Mouse (Mus musculus) embryonic stem cell, embryonic (primary cell): ENCODE measurements around the gene Prox1.

Experiments used
- CTCF ChIA-PET, 4 experiments: fragments of 300-600 bp in 2 of 4; fragments of 350-600 bp in 2 of 4; sonication (Branson Sonifier 250); formaldehyde crosslinking; loops; one replicate each; lab custom pipeline; 2022; ENCODE audit warnings: inconsistent platforms in 2 of 4; lab: Charles Lee
- POLR2A ChIA-PET, 4 experiments: fragments of 300-600 bp in 2 of 4; fragments of 350-600 bp in 2 of 4; sonication (Branson Sonifier 250); formaldehyde crosslinking; loops; one replicate each; lab custom pipeline; 2022; ENCODE audit warnings: antibody characterized with exemption in 4 of 4, inconsistent platforms in 1 of 4; lab: Charles Lee

Gene Prox1

DNA sequence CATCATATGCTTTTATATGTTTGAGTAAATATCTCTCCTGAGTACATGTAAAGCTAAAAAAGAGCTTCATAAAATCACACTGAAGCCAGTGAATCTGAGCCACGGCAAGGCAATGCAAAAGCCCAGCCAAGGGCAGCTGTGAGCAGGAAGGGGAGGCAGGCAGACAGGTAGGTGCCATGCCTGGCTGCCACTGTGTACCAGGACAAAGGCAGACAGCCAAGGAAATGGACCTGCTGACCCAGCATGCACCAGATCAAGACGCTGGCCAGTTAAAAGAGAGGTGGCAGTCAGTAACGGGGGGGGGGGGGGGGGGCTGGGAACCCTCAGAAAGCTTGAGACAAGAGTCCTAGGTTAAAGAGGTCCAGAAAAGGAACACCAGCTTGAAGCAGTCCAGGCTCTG, 6.4 kb upstream of the Prox1 start:
- POLR2A ChIA-PET = interaction anchor here in 1 of 4 experiments (0.7 kb wide), 1 partner anchor 438 kb away, joined by 11 read pairs; no protein-coding TSS in a partner anchor
- CTCF ChIA-PET = no interaction called here

DNA sequence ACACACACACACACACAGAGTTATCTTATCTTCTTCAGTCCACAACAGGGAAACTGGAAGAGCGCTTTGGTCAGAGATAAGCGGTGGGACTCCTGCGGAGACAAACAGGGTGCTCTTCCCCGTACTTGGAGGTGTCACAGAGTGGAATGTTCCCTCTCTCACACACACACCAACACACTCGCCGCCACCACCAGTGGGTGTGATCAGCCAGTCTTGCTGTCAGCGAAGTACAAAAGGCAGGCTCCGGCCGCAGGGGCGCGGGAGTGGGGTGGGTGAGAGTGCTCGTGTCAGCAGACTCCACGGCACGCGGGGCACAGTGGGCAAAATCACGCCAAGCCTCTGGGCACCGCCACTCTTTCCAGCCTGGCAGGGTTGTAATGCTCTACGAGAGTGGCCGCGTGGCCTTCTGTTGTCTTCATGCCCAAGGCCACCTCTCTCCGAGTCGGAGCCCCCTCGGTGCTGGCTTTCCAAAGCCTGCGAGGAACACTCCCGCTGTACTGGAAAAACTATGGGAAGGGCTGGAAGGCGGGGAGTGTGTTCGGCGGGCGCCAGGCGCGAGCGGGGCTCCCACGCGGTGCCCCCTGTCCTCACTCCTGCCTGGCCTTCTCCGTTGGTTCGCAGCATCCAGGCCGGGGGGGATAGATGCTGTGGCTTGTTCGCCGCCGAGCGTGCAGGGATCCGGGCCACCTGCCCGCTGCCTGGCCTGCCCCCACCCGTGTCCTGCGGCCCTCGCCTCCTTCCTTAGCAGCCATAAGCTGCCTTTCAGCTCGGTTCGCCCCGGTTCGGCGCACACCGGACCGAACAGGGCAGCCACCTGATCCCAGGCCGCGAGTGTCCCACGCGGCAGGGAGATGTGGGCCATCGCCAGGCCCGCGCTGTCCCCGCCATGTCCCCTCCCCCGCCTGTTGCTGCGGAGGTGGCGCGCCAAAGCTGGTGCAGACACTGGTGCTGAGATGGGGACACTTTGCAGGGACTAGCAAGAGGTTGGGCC, 4.5 kb upstream of the Prox1 start:
- POLR2A ChIA-PET = no interaction called here

DNA sequence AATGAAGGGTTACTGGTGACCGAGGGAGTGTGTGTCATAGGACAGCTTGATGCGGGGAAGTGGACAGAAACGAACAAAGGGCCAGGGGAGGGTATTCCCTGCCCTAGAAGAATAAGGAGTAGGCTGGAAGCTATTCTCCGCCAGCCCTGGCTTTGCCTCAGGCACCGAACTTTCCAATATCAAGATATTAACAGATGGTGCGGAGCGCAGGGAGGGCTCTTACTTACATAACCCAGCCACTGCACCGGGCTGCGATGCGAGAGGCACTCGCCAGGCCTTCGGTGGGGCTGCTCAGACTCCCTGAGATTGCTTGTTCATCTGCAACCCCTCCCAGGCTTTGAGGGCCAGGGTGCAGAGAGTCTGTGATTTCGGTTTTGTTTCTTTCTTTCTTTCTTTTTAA, 3.7 kb upstream of the Prox1 start:
- CTCF ChIA-PET = interaction anchor here in 1 of 4 experiments (0.8 kb wide), 1 partner anchor 102 kb away, joined by 5 read pairs; no protein-coding TSS in a partner anchor
- POLR2A ChIA-PET = no interaction called here

More for the DNA sequence above, 4.5 kb upstream of the Prox1 start:
- CTCF ChIA-PET = interaction anchor here in 1 of 4 experiments (0.8 kb wide), 1 partner anchor 103 kb away, joined by 5 read pairs; no protein-coding TSS in a partner anchor

DNA sequence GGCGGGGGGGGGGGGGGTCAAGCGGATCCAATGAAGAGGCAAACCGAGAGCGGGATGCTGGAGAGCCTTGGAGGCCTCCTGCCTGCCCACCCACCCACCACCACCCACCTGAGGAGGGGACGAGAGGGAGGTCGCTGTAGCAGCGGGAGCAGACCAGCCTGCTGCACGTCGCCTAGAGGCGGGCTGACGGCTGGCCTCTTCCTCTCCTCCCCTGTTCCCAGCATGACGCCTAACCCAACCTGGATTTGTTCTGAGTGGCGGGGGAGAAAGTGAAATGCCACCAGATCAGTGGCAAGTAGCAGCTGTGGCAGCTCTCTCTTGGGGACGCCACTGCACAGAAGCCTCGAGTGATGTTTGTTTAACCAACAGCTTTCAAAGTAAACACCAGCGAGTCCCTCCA, 3.1 kb upstream of the Prox1 start:
- CTCF ChIA-PET = interaction anchor here in 1 of 4 experiments (0.8 kb wide), 1 partner anchor 101 kb away, joined by 5 read pairs; no protein-coding TSS in a partner anchor
- POLR2A ChIA-PET = no interaction called here

DNA sequence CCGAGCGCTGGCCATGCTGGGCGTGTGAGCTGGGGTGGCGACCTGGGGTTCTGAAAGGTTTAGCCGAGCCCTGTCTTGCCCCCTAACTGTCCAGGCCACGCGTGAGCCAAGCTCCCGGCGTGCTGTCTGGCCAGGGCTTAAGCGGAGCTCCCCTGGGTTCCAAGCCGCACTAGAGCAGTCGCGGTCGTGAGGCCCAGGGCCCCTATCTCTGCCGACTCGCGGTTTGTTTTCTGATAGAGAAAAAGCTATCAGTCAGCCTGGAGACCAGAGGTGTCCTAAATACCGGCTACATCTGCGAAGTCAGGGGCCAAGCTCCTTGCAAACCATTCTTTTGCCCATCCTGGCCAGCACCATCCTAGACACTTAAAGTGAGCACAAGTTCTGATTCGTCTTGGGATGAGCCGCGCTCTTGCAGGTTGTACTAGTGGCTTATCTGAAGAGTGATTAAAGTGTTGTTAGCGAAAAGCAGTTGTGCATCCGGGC, 2.5 kb upstream of the Prox1 start:
- POLR2A ChIA-PET = interaction anchor here in 1 of 4 experiments (1.2 kb wide), 1 partner anchor 12 kb away, joined by 4 read pairs; no protein-coding TSS in a partner anchor

DNA sequence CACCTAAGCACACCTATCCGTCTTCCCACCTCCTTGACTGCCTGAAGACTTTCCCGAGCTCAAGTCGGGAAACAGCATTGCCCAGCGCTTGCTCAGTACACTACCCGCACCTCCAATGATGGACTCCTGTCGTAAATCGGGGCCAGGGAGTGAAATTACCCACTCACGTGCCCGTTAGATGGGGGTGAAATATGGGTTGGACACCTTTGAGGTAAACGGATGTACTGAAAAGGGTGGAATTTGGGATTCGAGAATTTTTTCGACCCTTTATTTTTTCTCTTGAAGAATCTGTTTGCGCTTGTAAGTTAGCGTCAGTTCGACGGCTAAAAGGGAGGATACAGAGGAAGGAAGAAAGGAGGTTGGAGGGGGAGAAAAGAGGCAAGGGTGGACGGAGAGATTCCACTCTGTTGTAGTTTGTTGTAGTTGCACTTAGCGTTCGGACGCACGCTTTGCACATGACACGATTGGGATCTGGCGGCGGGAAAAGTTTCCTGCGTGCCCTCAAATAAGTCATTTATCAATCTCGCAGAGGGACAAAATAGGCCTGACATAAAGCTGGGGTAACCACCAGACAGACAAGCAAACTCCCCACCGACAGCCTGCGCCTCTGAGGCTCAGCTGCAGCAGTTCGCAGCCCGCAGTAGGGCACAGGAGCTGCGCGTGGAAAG, 1.9 kb upstream of the Prox1 start:
- CTCF ChIA-PET = interaction anchor here in 1 of 4 experiments (0.5 kb wide), 1 partner anchor 131 kb away, joined by 4 read pairs; no protein-coding TSS in a partner anchor
- POLR2A ChIA-PET = interaction anchor here in 2 of 4 experiments (0.7 to 1.2 kb wide), 4 partner anchors 11 to 1384 kb away, joined by 3 to 7 read pairs (median 4); no protein-coding TSS in a partner anchor

More for the DNA sequence above, 2.5 kb upstream of the Prox1 start:
- CTCF ChIA-PET = interaction anchor here in 1 of 4 experiments (0.5 kb wide), 1 partner anchor 132 kb away, joined by 4 read pairs; no protein-coding TSS in a partner anchor

DNA sequence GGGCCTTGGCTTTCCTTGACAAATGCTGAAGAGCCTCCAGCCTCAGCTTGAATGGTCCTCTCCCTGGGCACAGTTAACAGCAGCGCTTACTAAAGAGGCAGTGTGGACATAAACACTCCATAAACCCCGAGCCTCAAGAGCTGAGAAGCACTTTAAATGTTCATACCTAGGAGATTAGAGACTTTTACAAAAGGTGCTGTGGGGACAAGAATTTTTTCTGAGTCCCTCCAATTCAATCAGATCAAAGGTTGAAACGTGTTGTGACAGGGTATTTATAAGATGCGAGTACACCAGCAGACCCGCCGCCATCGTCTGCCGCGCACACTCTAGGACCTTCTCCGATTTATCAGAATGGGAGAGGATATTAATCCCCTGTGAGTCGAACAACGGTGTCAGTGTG, 1.2 kb upstream of the Prox1 start:
- POLR2A ChIA-PET = interaction anchor here in 2 of 4 experiments (1.0 kb wide), 2 partner anchors 582 to 828 kb away, joined by 3 to 7 read pairs; no protein-coding TSS in a partner anchor
- CTCF ChIA-PET = no interaction called here

DNA sequence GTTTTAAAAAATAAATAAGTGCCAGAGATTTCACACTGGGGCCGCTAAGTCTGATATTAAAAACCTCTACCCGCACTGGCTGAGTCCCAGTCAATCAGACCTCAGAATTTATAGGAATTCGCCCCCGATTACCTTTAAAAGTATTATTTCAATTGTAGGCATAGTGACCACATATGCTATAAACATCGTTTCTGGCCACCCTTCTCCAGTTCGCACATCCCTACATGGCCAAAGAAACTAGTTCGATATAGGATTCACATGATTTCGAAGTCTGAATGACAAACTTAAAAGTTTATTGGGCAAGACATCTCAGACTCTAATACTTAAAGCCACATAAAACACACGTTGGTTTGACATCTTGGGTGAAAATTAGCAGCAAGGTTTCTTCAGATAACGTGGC, 827 bp upstream of the Prox1 start:
- ChIA-PET CTCF (no interaction called here), POLR2A (interaction anchor here in 1 of 4 experiments (1.0 kb wide), 1 partner anchor 828 kb away, joined by 3 read pairs; no protein-coding TSS in a partner anchor)

DNA sequence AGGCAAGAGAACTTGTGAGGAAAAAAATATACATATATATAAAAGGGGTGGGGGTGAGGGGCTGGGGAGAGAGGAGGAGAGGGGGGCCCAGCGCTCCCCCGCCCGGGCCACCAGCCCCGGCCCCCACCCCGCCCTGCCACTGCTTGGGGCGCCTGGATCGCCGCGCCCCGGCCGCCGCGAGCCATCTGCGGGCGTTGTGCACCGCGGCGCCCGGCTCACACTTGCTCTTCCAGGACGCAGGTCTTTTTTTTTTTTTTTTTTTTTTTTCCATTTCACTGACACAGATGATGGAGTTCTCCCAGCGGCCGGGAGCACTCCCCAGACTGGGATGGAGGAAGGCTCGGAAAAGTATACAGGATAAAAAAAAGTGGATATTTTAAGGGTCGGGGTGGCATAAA, 304 bp upstream of the Prox1 start:
- CTCF ChIA-PET = no interaction called here
- POLR2A ChIA-PET = interaction anchor here in 1 of 4 experiments (0.7 to 1.0 kb wide), 2 partner anchors 11 to 538 kb away, joined by 3 to 4 read pairs; no protein-coding TSS in a partner anchor

DNA sequence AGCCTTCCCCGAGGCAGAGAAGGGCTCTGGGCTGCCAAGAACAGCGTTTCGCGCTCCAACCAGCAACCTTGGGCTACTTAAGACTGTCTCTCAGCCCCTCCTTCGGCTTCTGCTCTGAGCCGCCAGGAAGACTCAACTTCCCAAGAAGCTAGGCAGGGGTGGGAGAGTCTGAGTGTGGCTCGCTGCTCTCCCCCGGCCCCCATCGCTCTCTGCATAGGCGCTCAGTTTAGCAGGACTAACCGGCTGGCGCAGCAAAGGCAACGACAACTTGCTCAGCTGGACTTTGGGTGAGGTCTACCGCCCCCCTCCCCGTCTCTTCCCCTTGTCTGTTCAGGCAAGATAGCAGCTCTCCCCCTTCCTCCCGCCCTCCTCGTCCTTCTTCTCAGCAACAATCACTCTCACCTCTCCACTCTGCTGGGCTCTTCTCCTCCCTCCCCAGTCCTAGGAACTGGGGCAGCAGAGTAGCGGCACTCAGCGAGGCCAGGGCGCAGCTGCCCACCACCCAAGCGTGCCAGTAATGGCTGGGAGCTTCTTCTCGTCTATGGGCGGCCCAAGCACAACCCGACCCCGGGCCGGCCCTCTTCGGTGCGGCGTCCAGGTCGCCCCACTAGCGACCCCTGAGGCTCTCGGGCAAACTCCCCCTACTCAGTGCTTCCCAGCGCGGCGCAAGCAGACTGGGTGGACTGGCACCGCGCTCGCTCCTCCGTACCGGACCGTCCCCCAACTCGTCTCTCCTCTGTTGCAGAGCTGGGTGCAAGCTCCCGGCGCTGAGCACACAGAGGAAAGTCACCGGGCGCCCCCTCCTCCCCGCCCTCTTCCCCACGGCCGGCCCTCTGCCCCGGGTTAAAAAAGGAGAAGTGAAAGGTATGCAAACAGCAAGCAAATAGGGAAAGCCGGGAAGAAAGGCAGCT, 1.5 kb downstream of the Prox1 start:
- POLR2A ChIA-PET = interaction anchor here in 3 of 4 experiments (0.5 to 2.0 kb wide), 10 partner anchors 9 to 857 kb away, joined by 3 to 8 read pairs (median 4); partner anchors contain the start of gene Flvcr1 (in 1 of the 3)
- CTCF ChIA-PET = interaction anchor here (0.6 to 1.2 kb wide), 8 partner anchors 9 to 526 kb away, joined by 3 to 13 read pairs (median 4); no protein-coding TSS in a partner anchor

DNA sequence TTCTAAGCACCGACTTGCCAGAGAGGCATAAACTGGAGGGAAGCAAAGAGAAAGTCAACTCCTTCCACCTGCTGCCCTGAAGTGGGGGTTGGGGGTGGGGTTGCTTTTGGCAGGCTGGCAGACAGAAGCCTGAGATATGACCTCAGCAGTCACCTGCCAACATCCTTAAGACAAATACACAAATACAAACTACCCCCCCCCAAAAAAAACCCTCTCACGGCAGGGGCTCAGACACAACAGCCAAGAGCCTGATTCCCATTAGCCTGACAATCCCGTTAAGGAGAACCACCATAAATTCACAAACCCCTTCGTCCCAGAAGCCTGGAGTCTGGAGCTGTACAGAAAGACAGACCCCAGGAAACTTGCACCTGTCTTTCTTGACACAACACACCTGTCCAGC, 2.4 kb downstream of the Prox1 start:
- ChIA-PET POLR2A (interaction anchor here in 2 of 4 experiments (0.6 to 2.0 kb wide), 7 partner anchors 8 to 1225 kb away, joined by 3 to 8 read pairs (median 4); no protein-coding TSS in a partner anchor), CTCF (interaction anchor here in 1 of 4 experiments (0.6 kb wide), 1 partner anchor 125 kb away, joined by 13 read pairs; no protein-coding TSS in a partner anchor)

DNA sequence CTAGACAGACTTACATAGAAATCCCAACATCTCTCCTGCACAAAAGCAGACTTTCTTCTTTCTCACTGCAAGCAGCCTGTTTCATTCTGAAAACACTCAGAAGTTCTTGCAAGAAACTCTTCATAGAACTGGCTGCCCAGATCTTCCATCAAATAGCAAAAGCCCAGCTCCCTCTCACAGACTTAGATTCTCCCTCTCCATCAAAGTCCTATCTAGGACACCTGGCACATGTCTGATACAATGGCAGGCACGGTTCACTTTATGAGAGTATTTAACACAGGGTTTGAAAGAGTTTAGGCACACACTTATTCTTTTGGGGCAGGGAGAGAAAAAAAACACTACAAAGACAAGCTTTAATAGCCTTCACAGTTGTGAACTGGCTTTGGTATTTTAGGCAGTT, 2.9 kb downstream of the Prox1 start:
- CTCF ChIA-PET = interaction anchor here in 1 of 4 experiments (0.6 kb wide), 1 partner anchor 738 kb away, joined by 3 read pairs; no protein-coding TSS in a partner anchor
- POLR2A ChIA-PET = interaction anchor here in 2 of 4 experiments (0.7 kb wide), 3 partner anchors 513 to 1225 kb away, joined by 3 to 4 read pairs (median 4); no protein-coding TSS in a partner anchor

DNA sequence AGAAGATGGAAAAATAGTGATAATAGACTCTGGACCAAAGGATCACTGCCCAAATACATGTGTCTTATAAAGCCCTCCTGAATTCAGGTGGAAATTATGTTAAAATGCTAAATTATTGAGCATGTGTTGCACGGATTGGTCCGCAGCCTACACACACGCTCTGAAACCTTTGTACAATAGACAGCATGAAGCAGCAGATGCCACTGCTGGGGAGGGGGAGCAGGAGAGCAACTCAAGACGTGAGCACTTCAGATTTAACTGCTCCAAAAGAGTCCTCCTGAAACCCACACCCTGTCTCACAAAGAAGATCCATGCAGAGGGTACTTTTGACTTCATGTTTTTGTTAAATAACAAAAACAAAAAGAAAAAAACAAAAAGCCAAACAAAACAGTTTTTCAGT, 5.0 kb downstream of the Prox1 start:
- ChIA-PET POLR2A (no interaction called here), CTCF (no interaction called here)

DNA sequence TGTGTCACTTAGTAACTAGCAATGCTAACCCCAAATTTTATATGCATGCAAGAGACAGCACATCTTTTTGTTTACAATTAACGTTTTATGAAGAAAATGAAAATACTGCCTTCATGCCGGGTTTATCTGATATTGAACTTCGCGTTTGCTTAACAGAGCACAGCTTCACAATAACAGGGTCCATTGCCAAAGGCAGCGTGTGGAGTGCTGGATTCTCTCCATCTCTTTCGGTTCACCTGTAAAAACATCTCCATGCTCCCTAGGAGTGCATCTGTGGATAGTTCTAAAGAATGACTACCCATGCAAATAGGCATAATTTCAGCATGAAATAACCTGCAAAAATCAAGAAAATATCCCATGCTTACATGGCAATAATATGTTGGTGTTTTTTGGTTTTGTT, 7.0 kb downstream of the Prox1 start:
- CTCF ChIA-PET = no interaction called here
- POLR2A ChIA-PET = no interaction called here

DNA sequence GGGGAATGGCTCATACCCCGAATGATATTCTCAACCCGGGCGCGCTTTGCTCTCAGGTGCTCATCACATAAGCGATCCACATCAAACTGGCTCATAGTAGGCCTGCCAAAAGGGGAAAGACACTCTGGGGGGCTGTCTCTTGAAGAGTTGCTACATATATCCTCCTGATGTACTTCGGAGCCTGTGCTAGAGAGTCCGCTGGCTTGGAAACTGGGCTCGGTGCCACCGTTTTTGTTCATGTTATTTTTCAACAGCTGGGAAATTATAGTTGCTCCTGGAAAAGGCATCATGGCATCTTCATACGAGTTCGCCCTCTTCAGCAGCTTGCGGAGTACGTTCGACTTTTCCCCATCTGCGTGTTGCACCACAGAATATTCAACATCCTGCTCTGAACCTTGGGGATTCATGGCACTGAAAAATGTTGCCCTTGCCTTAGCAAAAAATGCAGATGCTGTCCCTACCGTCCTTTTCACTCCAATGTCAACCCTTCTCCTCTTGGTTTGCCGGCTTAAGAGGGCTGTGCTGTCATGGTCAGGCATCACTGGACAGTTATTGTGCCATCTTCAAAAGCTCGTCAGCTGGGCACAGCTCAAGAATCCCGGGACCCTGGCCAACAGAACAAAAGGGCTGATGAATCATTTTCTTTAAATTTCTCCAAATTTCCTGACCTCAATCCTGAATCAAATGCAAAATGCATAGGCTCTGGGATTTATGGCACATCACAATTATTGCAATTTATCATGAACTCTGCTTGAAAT, 8.6 kb downstream of the Prox1 start:
- ChIA-PET CTCF (interaction anchor here in 1 of 4 experiments (0.5 kb wide), 1 partner anchor 541 kb away, joined by 6 read pairs; no protein-coding TSS in a partner anchor), POLR2A (interaction anchor here in 2 of 4 experiments (0.6 to 1.4 kb wide), 2 partner anchors 11 to 344 kb away, joined by 3 to 4 read pairs; no protein-coding TSS in a partner anchor)

DNA sequence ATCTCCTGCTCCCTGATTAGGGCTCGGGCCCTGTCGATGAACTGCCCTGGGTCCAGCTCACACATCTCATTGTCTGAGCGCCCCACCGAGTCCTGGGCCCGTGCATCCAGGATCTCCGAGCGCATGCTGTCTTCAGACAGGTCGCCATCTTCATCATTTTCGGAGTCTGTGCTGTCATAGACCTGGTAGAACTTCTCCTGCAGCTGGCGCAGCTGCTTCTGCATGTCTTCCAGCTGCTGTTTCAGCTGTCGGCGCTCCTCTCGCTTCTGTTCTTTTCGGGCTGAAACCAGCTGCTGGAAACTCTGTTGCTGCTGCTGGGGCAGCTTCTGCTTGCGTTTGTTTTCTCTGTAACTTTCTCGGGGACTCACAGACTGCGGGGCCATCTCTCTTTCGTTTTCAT, 9.2 kb downstream of the Prox1 start:
- ChIA-PET CTCF (interaction anchor here in 1 of 4 experiments (0.5 kb wide), 2 partner anchors 541 to 679 kb away, joined by 3 to 6 read pairs; no protein-coding TSS in a partner anchor), POLR2A (interaction anchor here in 1 of 4 experiments (1.4 to 2.8 kb wide), 2 partner anchors 8 to 11 kb away, joined by 4 to 8 read pairs; no protein-coding TSS in a partner anchor)
